Mouse (Mus musculus): ENCODE results near the gene Mtx1. TPM values are rescaled to one million over a fixed set of nuclear protein-coding genes. Genes with fewer than 3 reads are reported as not detected.
A peak's percentile ranks its signal among the peaks of the same experiment; 100 is the strongest.

Gene Mtx1
- total RNA-seq, 1 experiment from 2014 or later: 52.1 TPM

DNA sequence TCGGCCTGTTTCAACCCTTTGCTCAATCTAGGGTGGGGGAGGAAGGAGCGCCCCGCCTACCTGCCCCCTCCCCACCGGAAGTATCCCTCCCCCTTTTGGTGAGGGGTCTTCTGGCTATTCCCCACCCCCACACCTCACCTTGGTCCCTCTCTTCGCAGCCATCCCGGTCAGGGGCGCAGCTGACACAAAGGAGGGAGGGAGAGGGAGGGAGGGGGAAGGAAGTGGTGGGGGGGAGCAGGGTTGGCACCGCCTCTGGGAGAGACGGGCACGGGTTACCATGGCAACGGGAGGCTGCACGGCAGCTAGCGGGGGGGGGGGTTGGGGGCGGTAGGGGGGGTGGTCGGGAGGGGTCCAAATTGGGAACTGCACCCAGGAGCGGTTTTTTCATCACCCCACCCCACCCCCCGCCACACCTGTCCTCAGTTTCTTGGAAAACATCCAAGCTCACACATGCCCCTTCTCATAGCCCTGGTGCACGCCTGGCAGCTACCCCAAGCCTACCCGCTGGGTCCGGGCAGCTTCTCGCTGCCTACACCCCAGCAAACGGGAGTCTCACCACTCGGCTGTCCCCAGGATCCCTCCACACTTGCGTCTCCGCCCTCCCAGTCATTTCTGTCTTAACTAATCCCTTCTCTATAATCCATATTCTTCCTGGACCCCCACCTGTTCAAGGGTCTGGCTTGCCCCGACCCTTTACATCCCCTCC, 18.2 kb upstream of the Mtx1 start:
- no peak for ATAC-seq (replicated peaks in 1 of 2; ENCODE audit: insufficient read depth in 1 of 2, low FRiP score in 2 of 2, low TSS enrichment in 1 of 2, low read depth in 1 of 2, poor library complexity in 2 of 2, severe bottlenecking in 2 of 2)

DNA sequence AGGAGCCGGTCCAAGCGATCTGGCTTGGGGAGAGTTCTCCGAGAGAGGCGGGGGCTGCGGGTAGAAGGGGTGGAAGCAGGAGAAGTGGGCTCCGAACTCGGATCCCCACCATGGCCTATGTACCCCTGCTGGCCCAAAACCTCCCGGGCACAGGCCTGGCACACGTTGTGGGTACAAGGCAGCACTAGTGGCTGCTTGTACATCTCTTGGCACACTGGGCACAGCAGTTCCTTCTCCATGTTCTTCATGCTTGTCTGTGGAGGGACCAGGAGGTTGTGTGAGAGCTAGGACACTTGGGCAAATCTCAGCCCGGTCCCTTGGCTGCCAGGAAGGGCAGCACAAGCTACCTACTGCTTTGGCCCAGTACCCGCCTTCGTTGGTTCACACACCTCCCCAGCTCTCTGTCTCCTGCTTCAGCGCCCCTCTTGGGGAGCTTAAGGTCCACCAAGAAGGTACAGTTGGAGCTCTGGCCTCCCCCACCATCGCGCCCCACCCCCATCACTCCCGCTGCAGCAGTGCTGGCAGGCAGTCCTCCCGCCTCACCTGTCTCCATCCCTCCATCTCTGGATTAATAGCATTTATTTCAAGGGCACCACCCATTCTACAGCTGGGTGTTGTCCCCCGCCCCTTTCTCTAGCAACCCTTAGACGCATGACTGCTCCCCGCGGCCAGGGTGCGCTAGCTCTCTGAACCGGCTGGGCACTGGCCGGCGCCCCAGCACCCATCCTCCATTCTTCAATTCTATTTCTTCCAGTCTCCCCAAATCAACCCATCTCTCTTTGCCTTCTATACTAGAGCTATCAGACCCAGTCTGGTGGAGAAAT, 17.5 kb upstream of the Mtx1 start:
- ATAC-seq (replicated peaks in 1 of 2; ENCODE audit: insufficient read depth in 1 of 2, low FRiP score in 2 of 2, low TSS enrichment in 1 of 2, low read depth in 1 of 2, poor library complexity in 2 of 2, severe bottlenecking in 2 of 2): peak; percentile 20 to 29; a peak in 2 of 4 replicates

DNA sequence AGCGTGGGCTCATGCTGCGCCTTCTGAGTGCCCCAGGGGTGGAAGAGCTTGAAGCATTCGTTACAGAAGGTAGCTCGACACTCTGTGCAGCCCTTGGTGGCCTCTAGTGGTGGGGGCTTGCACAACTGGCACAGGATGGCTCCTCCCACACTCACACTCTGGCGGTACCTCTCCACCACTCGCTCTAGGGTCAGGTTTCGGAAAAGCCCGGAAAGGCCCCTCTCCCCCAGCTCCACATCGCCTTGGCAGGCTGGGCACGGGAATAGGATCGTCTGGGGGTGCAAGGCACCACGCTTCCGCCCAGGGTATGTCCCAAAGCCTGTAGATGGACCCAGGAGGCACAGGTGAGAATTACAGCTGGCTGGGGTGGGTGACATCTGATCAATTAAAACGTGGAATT, 16.7 kb upstream of the Mtx1 start:
- ATAC-seq (replicated peaks in 1 of 2; ENCODE audit: insufficient read depth in 1 of 2, low FRiP score in 2 of 2, low TSS enrichment in 1 of 2, low read depth in 1 of 2, poor library complexity in 2 of 2, severe bottlenecking in 2 of 2): peak; percentile 74 to 80

DNA sequence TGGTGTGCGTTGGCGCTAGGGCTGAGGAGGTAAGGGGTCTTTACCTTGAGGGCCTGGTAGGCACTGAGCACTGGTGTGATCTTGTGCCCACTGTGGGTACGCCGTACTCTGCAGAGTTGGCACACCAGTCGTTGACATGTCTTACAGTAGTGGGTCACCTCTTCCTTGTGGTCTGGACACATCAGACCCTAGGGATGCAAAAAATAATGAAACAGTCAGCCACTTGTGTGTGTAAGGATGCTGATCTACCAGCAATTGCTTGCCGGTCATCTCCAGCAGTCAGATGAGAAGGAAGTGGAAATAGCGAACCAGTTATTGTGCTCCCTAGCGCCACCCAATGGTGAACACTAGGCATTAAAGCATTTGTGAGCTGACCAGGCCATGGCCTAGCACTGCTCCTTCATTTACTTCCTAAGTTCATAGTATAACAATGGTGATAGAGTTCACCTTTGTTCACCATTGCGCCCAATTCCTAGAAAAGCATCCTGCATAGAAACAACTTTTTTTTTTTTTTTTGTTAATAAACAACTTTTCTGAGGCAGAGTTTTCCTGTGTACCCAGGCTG, 15.5 kb upstream of the Mtx1 start:
- 0 out of 4 replicates have a peak, but pooled peaks have one; percentile 24 to 26 for ATAC-seq (replicated peaks in 1 of 2; ENCODE audit: insufficient read depth in 1 of 2, low FRiP score in 2 of 2, low TSS enrichment in 1 of 2, low read depth in 1 of 2, poor library complexity in 2 of 2, severe bottlenecking in 2 of 2)

DNA sequence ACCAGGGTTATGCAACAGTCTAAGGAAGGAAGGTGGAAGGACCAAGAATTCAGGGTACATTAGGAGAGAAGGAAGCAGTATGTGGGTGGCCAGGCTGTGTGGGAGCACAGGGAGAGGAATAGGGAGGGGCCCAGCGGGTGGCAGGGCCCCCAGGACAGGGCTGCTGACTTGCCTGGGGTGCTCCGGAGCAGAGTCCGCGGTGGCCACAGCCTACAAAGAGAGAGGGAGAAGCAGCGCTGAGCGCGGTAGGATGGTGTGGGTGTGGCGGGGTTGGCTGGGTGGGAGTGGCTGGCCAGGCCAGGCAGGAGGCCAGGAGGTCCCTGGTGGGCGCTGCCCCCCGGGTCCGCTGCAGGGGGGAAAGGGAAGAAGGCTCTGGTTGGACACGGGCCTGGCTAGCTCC, 11.6 kb upstream of the Mtx1 start:
- no peak for ATAC-seq (replicated peaks in 1 of 2; ENCODE audit: insufficient read depth in 1 of 2, low FRiP score in 2 of 2, low TSS enrichment in 1 of 2, low read depth in 1 of 2, poor library complexity in 2 of 2, severe bottlenecking in 2 of 2)

DNA sequence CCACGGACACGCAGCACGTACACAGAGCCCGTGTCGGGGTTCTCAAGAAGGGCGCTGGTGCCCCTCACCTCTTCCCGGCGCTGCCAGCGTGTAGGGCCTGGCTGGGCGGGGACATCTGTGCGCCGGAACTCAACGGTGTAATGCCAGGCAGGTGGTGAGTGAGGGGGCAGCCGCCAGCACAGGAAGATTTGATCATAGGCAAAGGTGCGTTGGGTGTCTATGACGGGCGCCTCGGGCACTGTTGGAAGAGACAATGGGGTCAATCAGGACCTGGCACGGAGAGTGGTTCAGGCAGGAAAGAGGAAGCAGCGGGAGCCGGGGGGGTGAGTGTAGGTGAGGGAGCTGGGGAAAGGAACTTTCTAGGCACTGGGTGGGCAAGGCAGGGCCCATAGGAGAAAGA, 10.8 kb upstream of the Mtx1 start:
- ATAC-seq (replicated peaks in 1 of 2; ENCODE audit: insufficient read depth in 1 of 2, low FRiP score in 2 of 2, low TSS enrichment in 1 of 2, low read depth in 1 of 2, poor library complexity in 2 of 2, severe bottlenecking in 2 of 2): no peak

DNA sequence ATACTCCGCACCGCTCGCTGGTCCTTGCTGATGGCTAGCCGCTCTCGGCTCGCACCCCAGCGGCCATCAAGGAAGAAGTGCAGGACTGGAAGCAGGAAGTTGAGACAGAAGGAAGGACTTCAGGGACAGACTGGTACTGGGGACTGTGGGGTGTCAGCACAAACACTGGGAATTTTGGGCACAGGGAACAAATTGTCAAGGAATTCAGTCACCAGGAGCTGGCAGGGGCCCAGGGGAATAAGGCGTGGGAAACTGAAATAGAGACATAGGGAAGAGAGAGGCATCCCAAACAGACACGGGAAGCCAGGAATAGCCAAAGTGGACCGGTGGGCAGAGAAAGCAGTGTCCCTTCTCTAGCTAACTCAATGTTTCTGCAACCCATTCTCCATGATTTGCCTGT, 9.6 kb upstream of the Mtx1 start:
- ATAC-seq (replicated peaks in 1 of 2; ENCODE audit: insufficient read depth in 1 of 2, low FRiP score in 2 of 2, low TSS enrichment in 1 of 2, low read depth in 1 of 2, poor library complexity in 2 of 2, severe bottlenecking in 2 of 2): no peak

DNA sequence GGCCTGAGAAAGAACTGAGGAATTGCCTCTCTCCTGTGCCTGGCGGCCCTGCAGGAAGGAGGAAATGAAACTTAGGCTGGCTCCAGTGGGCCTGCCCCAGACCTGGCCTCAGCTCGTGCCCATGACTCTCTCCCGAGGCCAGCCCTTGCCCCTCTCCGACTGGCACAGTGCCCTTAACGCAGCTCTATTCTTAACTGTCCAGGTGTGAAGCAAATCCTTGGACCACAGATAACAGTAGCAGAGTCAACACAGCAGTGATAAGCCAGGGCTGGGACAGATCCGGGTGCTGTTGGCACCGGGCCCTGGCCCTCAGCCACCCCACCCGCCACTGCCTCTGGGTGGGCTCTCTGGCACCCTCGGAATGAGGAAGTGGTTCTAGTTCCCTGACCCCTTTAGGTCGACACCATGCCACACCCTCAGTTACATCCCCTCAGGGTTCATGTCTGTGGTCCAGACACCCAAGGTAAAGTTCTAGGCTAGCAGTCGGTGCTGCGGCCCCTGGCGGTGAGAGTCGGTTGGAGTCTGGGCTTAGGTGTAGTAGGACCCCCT, 6.7 kb upstream of the Mtx1 start:
- ATAC-seq (replicated peaks in 1 of 2; ENCODE audit: insufficient read depth in 1 of 2, low FRiP score in 2 of 2, low TSS enrichment in 1 of 2, low read depth in 1 of 2, poor library complexity in 2 of 2, severe bottlenecking in 2 of 2): peak; percentile 56 to 68

DNA sequence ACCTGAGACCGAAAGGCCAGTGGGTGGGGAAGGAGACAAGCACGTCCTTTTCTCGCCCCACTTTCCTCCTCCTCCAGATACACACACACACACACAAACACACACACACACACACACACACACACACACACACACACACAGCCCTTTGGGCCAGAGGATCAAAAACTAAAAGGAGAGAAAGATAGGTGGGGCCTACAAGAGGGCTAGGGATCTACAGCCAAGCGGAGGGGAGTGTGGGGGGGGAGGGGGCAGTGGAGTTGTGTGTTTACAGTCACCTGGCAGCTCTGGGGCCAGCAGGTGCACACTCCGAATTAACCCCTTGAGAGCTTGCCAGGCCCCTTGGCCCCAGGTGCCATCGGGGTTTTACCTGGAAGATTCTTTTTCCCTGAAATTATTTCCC, 5.7 kb upstream of the Mtx1 start:
- ATAC-seq (replicated peaks in 1 of 2; ENCODE audit: insufficient read depth in 1 of 2, low FRiP score in 2 of 2, low TSS enrichment in 1 of 2, low read depth in 1 of 2, poor library complexity in 2 of 2, severe bottlenecking in 2 of 2): no peak

DNA sequence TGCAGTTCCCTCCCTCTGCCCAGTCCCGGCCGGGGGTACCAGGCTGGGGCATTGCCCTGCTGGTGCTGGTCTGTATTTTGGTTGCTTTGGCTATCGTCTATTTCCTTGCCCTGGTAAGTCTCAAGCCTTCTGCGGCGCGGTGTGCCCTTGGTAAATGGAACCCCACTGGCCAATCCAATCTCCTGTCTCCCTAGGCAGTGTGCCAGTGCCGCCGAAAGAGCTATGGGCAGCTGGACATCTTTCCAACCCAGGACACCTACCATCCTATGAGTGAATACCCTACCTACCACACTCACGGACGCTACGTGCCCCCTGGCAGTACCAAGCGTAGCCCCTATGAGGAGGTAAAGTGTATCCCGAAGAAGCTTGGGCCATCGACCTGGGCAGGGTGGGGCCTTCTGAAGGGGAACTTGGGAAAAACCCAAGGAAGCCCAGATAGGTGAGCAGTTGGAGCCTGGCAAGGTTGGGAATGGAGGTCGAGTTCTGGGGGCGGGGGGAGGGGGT, 4.9 kb upstream of the Mtx1 start:
- ATAC-seq (replicated peaks in 1 of 2; ENCODE audit: insufficient read depth in 1 of 2, low FRiP score in 2 of 2, low TSS enrichment in 1 of 2, low read depth in 1 of 2, poor library complexity in 2 of 2, severe bottlenecking in 2 of 2): no peak

DNA sequence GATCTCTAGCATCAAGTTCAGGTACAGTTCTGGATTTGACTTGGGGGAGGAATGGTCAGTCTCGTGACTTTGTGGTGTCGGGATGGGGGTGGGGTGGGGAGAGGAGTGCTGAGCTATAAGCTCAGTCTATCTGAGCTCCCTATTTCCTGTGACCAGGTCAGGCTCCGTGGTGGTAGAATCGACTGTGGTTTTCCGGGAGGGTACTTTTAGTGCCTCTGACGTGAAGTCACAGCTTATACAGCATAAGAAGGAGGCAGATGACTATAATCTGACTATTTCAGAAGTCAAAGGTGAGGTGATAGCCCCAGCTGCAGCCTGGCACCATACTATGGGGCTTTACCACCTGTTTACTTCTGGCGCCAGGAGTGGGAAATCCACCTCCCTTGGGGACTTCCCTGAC, 4.5 kb upstream of the Mtx1 start:
- ATAC-seq (replicated peaks in 1 of 2; ENCODE audit: insufficient read depth in 1 of 2, low FRiP score in 2 of 2, low TSS enrichment in 1 of 2, low read depth in 1 of 2, poor library complexity in 2 of 2, severe bottlenecking in 2 of 2): no peak

DNA sequence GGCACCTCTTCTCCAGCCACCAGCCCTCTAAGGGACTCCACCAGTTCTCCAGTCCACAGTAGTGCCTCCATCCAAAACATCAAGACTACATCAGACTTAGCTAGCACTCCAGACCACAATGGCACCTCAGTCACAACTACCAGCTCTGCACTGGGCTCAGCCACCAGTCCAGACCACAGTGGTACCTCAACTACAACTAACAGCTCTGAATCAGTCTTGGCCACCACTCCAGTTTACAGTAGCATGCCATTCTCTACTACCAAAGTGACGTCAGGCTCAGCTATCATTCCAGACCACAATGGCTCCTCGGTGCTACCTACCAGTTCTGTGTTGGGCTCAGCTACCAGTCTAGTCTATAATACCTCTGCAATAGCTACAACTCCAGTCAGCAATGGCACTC, 3.7 kb upstream of the Mtx1 start:
- no peak for ATAC-seq (replicated peaks in 1 of 2; ENCODE audit: insufficient read depth in 1 of 2, low FRiP score in 2 of 2, low TSS enrichment in 1 of 2, low read depth in 1 of 2, poor library complexity in 2 of 2, severe bottlenecking in 2 of 2)

DNA sequence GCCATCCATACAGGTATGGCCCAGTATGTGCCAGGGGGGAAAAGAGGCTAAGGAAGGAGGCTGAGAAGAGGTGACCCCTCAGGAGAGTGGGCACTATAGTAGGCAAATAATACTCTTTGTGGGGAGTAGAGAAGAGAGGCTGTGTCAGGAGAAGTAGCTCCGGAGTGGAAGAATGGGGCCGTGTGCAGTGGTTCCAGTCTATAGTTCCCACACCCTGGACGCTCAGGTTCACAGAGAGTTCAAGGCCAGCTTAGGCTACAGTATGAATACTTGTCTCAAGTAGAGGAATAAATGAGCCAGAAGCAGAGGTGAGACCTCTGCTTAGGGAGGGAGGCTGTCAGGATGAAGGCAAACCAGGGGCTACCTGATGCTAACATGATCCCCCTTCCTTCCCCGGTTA, 2.4 kb upstream of the Mtx1 start:
- ATAC-seq (replicated peaks in 1 of 2; ENCODE audit: insufficient read depth in 1 of 2, low FRiP score in 2 of 2, low TSS enrichment in 1 of 2, low read depth in 1 of 2, poor library complexity in 2 of 2, severe bottlenecking in 2 of 2): no peak

DNA sequence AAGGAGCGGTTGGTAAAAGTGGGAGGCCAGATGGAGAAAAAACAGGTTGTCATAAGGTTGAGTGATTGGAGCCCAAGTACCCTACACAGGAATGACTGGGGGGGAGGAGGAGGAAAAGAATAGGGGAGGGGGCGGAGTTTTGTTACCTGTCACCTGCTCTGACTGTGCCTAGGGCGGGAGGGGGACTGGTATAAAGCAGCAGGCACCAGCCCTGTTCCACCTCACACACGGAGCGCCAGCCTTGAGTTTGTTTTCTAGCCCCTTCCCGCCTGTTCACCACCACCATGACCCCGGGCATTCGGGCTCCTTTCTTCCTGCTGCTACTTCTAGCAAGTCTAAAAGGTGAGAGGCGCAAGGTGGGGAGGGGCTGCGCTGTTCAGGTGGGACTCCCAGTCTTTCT, 1.9 kb upstream of the Mtx1 start, which contains the start of gene Muc1:
Gene Muc1, plus strand, starts transcription at position 222 of the 400 bp plus-strand sequence.
- no peak for ATAC-seq (replicated peaks in 1 of 2; ENCODE audit: insufficient read depth in 1 of 2, low FRiP score in 2 of 2, low TSS enrichment in 1 of 2, low read depth in 1 of 2, poor library complexity in 2 of 2, severe bottlenecking in 2 of 2)

DNA sequence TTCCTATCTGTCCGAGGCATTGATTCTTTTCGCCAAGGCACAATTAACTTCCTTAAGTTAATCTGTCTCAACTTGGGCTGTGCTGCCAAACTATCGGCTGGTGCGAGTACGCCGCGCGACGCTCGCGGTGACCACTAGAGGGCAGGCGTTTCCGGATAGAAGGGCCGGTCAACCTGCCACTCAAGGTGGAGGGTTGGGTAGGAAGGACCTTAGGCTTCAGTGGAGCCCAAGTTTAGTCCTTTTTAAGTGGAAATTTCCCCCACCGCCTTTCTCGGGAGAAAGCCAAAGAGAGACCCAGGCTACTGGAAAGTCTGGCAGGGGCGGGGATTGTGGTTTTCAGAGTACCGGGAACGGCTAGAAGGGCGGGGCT, 1.3 kb upstream of the Mtx1 start:
- peak; percentile 77 to 80 for ATAC-seq (replicated peaks in 1 of 2; ENCODE audit: insufficient read depth in 1 of 2, low FRiP score in 2 of 2, low TSS enrichment in 1 of 2, low read depth in 1 of 2, poor library complexity in 2 of 2, severe bottlenecking in 2 of 2)

DNA sequence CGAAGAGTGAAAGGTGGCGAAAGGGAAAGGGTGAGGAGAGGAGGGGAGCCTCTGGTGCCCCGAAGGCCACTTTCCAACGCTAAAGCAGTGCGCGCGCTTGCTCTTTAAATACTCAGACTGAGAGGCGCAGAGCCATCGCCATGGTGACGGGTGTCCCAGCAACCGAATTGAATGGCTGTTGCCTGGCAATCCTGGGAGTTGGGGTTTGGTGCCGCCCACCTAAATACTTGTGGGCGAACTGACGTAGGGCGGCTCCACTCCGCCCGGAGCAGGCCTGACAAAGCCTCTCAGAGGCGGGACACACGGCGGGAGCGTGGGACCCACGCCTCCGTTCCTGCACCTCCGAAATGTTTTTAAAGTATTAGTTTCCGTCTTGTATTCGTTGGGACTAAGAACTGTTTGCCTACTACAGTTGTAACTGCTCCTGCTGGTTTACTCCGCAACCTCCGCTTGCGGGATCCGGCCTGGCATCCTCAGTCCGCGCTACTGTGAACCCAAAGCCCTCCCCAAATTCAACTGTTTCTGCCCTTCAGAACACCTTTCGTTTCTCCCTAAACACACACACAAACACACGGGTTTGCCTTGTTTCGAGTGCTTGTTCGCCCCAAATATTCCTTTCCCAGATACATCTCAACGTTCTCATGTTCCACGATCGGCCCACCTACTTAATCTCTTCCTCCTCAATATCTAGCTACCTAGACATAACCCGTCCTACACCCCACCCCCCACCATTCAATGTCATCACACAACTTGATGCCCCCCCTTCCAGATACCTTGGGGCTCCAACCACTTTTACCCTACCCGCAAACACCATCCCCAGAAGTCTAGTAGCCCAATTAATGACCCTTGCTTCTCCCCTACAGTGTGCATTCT, 655 bp upstream of the Mtx1 start:
- peak; percentile 54 to 64 for ATAC-seq (replicated peaks in 1 of 2; ENCODE audit: insufficient read depth in 1 of 2, low FRiP score in 2 of 2, low TSS enrichment in 1 of 2, low read depth in 1 of 2, poor library complexity in 2 of 2, severe bottlenecking in 2 of 2)

DNA sequence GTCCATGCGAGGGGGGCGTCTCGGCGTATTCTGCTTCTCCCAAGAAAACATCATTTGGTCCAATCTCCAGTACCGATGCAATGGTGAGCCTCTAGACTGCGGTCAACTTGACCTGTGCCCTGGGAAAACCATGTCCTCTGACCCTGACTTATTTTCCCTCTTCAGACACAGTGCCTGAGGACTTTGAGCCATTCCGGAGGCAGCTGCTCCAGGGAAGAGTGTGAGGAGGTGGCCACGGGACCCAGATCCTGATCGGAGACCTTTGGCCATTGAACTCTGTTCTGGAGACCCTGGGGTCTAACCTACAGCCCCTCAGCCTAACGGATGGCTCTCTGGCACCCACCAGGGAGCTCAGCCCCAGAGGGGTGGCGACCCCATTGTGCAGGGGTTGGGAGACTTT, 527 bp downstream of the Mtx1 start:
- no peak for ATAC-seq (replicated peaks in 1 of 2; ENCODE audit: insufficient read depth in 1 of 2, low FRiP score in 2 of 2, low TSS enrichment in 1 of 2, low read depth in 1 of 2, poor library complexity in 2 of 2, severe bottlenecking in 2 of 2)
